Mouse (Mus musculus) adipose tissue, adult 10 weeks (tissue): Measurements from ENCODE around the gene Rwdd2a. TPM values are rescaled to one million over a fixed set of nuclear protein-coding genes. Genes with fewer than 3 reads are reported as not detected.

ENCODE experiments used
- polyA plus RNA-seq: library from polyadenylated mRNA; stranded (reverse); fragments of 350-450 nt; fragmentation: Illumina TruSeq; extraction: RNeasy Lipid Tissue Mini Kit (QIAGEN cat#74804); gene quantifications from one replicate; pipeline ENCODE4 v1.2.3, GENCODE M21; 2014; ENCODE audit warnings: low read depth, low replicate concordance

The Rwdd2a gene
- 3.2 TPM for polyA plus RNA-seq

DNA sequence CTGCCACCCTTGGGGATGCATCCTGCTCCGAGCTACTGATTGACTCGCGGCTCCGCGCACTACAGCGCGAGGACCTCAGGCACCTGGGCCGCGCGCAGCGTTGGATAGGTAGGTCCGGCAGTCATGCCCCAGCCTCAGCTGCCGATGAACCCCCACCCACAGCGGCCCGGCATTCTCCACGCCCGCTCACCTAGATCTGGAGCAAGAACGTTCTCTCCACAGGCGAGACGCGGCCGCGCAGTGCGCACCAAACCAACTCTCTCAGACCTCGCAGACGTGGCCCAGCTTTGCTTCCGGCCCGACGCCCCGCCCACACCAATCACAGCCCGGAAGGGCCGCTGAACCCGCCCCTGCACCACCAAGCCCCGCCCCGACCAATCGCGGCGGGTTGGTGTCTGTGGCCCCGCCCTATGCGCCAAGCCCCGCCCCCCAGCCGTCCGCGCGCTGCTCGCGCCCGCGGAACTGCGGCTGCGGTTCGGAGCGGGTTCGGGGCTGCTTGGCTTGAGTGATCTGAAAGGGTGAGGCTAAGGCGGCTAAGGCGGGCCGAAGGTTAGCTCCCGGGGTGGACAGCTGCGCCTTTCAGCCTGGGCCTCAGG is at the start of gene Rwdd2a, which contains the start of gene Pgm3:
Gene Rwdd2a, plus strand, starts transcription at position 452 of the 596 bp plus-strand sequence.
Gene Pgm3, minus strand, starts transcription at position 303 of the 596 bp plus-strand sequence.

Other genes starting within 250 kb of the Rwdd2a start
- 1.1 TPM for gene Ube2cbp, start 107.0 kb upstream of the Rwdd2a start, polyA plus RNA-seq
- gene Dop1a, start 104.8 kb upstream of the Rwdd2a start, polyA plus RNA-seq = 20.8 TPM
- 18.8 TPM for gene Pgm3, start 149 bp upstream of the Rwdd2a start, polyA plus RNA-seq
- 95.3 TPM for gene Me1, start 124.0 kb downstream of the Rwdd2a start, polyA plus RNA-seq
- gene Prss35, start 171.7 kb downstream of the Rwdd2a start, polyA plus RNA-seq = 0.41 TPM